Mouse (Mus musculus): Measurements from ENCODE around the gene Ltbp4. TPM values are rescaled to one million over a fixed set of nuclear protein-coding genes. Genes with fewer than 3 reads are reported as not detected.
A peak's percentile ranks its signal among the peaks of the same experiment; 100 is the strongest.

Gene Ltbp4
- 2.9 and 5.8 TPM in 2 replicates for polyA plus RNA-seq (2014; fragmentation: Nextera tagmentation; extraction: Ambion mirVana)

GRCm38 (mm10) chr7:27337175-27337853 is at the start of gene Ltbp4:
Gene Ltbp4, minus strand, starts transcription at chr7:27337692.
- Histone ChIP-seq H3K4me1 (ENCODE audit: control insufficient read depth, insufficient read depth, low read length) (peaks cover 40% of the 10 kb centered on the region), H3K27me3 (ENCODE audit: control insufficient read depth, insufficient read depth, low read length) (peaks cover 51% of the 10 kb centered on the region), H3K4me3 (ENCODE audit: low read depth, low read length) (peak within 1 kb of the TSS; percentile 40), H3K36me3 (ENCODE audit: control insufficient read depth, insufficient read depth, low read length) (peaks cover under 1% of the 10 kb centered on the region; the same call in 1 of the 2 replicates), H3K4me2 (peak within 1 kb of the TSS; percentile 76), H3K9ac (ENCODE audit: low read length) (peak within 1 kb of the TSS; percentile 53), H3K9me3 (ENCODE audit: control insufficient read depth, low read length) (no peaks in the 10 kb centered on the region), H3K27ac (ENCODE audit: low read depth, low read length) (no peak within 1 kb of the TSS)
- peak; percentile 93 for DNase-seq (ENCODE audit: low spot score, missing footprints)
- WGBS: under 1% methylated on average over 36 of the region's 36 CpGs
- peak; percentile 60 for ATAC-seq (ENCODE audit: low FRiP score)

GRCm38 (mm10) chr7:27384731-27385130 is 47.2 kb upstream of the Ltbp4 start:
- H3K9me3 ChIP-seq (ENCODE audit: control insufficient read depth, low read length): no peaks in the 10 kb centered on the region
- 34% methylated on average over 4 of the region's 4 CpGs for WGBS
- H3K9ac ChIP-seq (ENCODE audit: low read length): no peak overlapping the region
- peak; percentile 67 for ATAC-seq (ENCODE audit: low FRiP score)
- peak; percentile 95 for DNase-seq (ENCODE audit: low spot score, missing footprints)
- H3K4me1 ChIP-seq (ENCODE audit: control insufficient read depth, insufficient read depth, low read length): no peaks in the 10 kb centered on the region
- H3K36me3 ChIP-seq (ENCODE audit: control insufficient read depth, insufficient read depth, low read length): no peaks in the 10 kb centered on the region
- no peaks in the 10 kb centered on the region for H3K27me3 ChIP-seq (ENCODE audit: control insufficient read depth, insufficient read depth, low read length)
- H3K4me3 ChIP-seq (ENCODE audit: low read depth, low read length): no peak overlapping the region
- no peak overlapping the region for H3K4me2 ChIP-seq
- no peak overlapping the region for H3K27ac ChIP-seq (ENCODE audit: low read depth, low read length)

GRCm38 (mm10) chr7:27384134-27384533 is 46.6 kb upstream of the Ltbp4 start:
- H3K36me3 ChIP-seq (ENCODE audit: control insufficient read depth, insufficient read depth, low read length): no peaks in the 10 kb centered on the region
- no peaks in the 10 kb centered on the region for H3K4me1 ChIP-seq (ENCODE audit: control insufficient read depth, insufficient read depth, low read length)
- no peak for DNase-seq (ENCODE audit: low spot score, missing footprints)
- H3K27ac ChIP-seq (ENCODE audit: low read depth, low read length): no peak overlapping the region
- no peaks in the 10 kb centered on the region for H3K27me3 ChIP-seq (ENCODE audit: control insufficient read depth, insufficient read depth, low read length)
- no peak for ATAC-seq (ENCODE audit: low FRiP score)
- H3K9ac ChIP-seq (ENCODE audit: low read length): no peak overlapping the region
- H3K4me3 ChIP-seq (ENCODE audit: low read depth, low read length): no peak overlapping the region
- no peak overlapping the region for H3K4me2 ChIP-seq
- no peaks in the 10 kb centered on the region for H3K9me3 ChIP-seq (ENCODE audit: control insufficient read depth, low read length)
- 82% methylated on average over 5 of the region's 5 CpGs for WGBS

- no peaks in the 10 kb centered on the region for H3K9me3 ChIP-seq (ENCODE audit: control insufficient read depth, low read length)
- no peak overlapping the region for H3K4me3 ChIP-seq (ENCODE audit: low read depth, low read length)
- H3K27me3 ChIP-seq (ENCODE audit: control insufficient read depth, insufficient read depth, low read length): no peaks in the 10 kb centered on the region
- no peak overlapping the region for H3K4me2 ChIP-seq
- DNase-seq (ENCODE audit: low spot score, missing footprints) (no peak), ATAC-seq (ENCODE audit: low FRiP score) (no peak)
- H3K9ac ChIP-seq (ENCODE audit: low read length): no peak overlapping the region
- no peak overlapping the region for H3K27ac ChIP-seq (ENCODE audit: low read depth, low read length)
- no peaks in the 10 kb centered on the region for H3K4me1 ChIP-seq (ENCODE audit: control insufficient read depth, insufficient read depth, low read length)
- WGBS: 84% methylated on average over 1 of the region's 1 CpGs
- no peaks in the 10 kb centered on the region for H3K36me3 ChIP-seq (ENCODE audit: control insufficient read depth, insufficient read depth, low read length)
Measured at GRCm38 (mm10) chr7:27383233-27383632, 45.7 kb upstream of the Ltbp4 start.

- no peak for DNase-seq (ENCODE audit: low spot score, missing footprints)
- no peak for ATAC-seq (ENCODE audit: low FRiP score)
- 73% methylated on average over 4 of the region's 4 CpGs for WGBS
- no peak overlapping the region for H3K9ac ChIP-seq (ENCODE audit: low read length)
- H3K4me1 ChIP-seq (ENCODE audit: control insufficient read depth, insufficient read depth, low read length): no peaks in the 10 kb centered on the region
- H3K27ac ChIP-seq (ENCODE audit: low read depth, low read length): no peak overlapping the region
- H3K9me3 ChIP-seq (ENCODE audit: control insufficient read depth, low read length): no peaks in the 10 kb centered on the region
- H3K36me3 ChIP-seq (ENCODE audit: control insufficient read depth, insufficient read depth, low read length): no peaks in the 10 kb centered on the region
- peaks cover 2% of the 10 kb centered on the region; the same call in 1 of the 2 replicates for H3K27me3 ChIP-seq (ENCODE audit: control insufficient read depth, insufficient read depth, low read length)
- H3K4me3 ChIP-seq (ENCODE audit: low read depth, low read length): no peak overlapping the region
- no peak overlapping the region for H3K4me2 ChIP-seq
Measured at GRCm38 (mm10) chr7:27381560-27381959, 44.1 kb upstream of the Ltbp4 start.

GRCm38 (mm10) chr7:27381009-27381408 is 43.5 kb upstream of the Ltbp4 start:
- H3K27me3 ChIP-seq (ENCODE audit: control insufficient read depth, insufficient read depth, low read length): peaks cover 6% of the 10 kb centered on the region; the same call in 1 of the 2 replicates

GRCm38 (mm10) chr7:27379836-27380235 is 42.3 kb upstream of the Ltbp4 start:
- Histone ChIP-seq H3K9me3 (ENCODE audit: control insufficient read depth, low read length) (no peaks in the 10 kb centered on the region), H3K4me3 (ENCODE audit: low read depth, low read length) (no peak overlapping the region), H3K4me1 (ENCODE audit: control insufficient read depth, insufficient read depth, low read length) (no peaks in the 10 kb centered on the region), H3K27me3 (ENCODE audit: control insufficient read depth, insufficient read depth, low read length) (peaks cover 17% of the 10 kb centered on the region), H3K36me3 (ENCODE audit: control insufficient read depth, insufficient read depth, low read length) (no peaks in the 10 kb centered on the region), H3K27ac (ENCODE audit: low read depth, low read length) (no peak overlapping the region), H3K4me2 (no peak overlapping the region), H3K9ac (ENCODE audit: low read length) (no peak overlapping the region)
- ATAC-seq (ENCODE audit: low FRiP score): no peak
- no peak for DNase-seq (ENCODE audit: low spot score, missing footprints)
- 84% methylated on average over 6 of the region's 6 CpGs for WGBS

More at GRCm38 (mm10) chr7:27381009-27381408, 43.5 kb upstream of the Ltbp4 start:
- DNase-seq (ENCODE audit: low spot score, missing footprints) (no peak), ATAC-seq (ENCODE audit: low FRiP score) (no peak)
- Histone ChIP-seq H3K27ac (ENCODE audit: low read depth, low read length) (no peak overlapping the region), H3K36me3 (ENCODE audit: control insufficient read depth, insufficient read depth, low read length) (no peaks in the 10 kb centered on the region), H3K4me2 (no peak overlapping the region), H3K9me3 (ENCODE audit: control insufficient read depth, low read length) (no peaks in the 10 kb centered on the region), H3K9ac (ENCODE audit: low read length) (no peak overlapping the region), H3K4me1 (ENCODE audit: control insufficient read depth, insufficient read depth, low read length) (no peaks in the 10 kb centered on the region), H3K4me3 (ENCODE audit: low read depth, low read length) (no peak overlapping the region)
- 65% methylated on average over 1 of the region's 1 CpGs for WGBS

- Histone ChIP-seq H3K27me3 (ENCODE audit: control insufficient read depth, insufficient read depth, low read length) (peaks cover 25% of the 10 kb centered on the region), H3K9me3 (ENCODE audit: control insufficient read depth, low read length) (no peaks in the 10 kb centered on the region), H3K36me3 (ENCODE audit: control insufficient read depth, insufficient read depth, low read length) (no peaks in the 10 kb centered on the region), H3K9ac (ENCODE audit: low read length) (no peak overlapping the region), H3K4me3 (ENCODE audit: low read depth, low read length) (no peak overlapping the region), H3K27ac (ENCODE audit: low read depth, low read length) (no peak overlapping the region), H3K4me1 (ENCODE audit: control insufficient read depth, insufficient read depth, low read length) (no peaks in the 10 kb centered on the region), H3K4me2 (no peak overlapping the region)
- 26% methylated on average over 4 of the region's 4 CpGs for WGBS
- ATAC-seq (ENCODE audit: low FRiP score): no peak
- no peak for DNase-seq (ENCODE audit: low spot score, missing footprints)
Measured at GRCm38 (mm10) chr7:27378431-27378830, 40.9 kb upstream of the Ltbp4 start.

- DNase-seq (ENCODE audit: low spot score, missing footprints): no peak
- 2% methylated on average over 20 of the region's 22 CpGs for WGBS
Measured at GRCm38 (mm10) chr7:27375274-27375673, 37.8 kb upstream of the Ltbp4 start.

More at GRCm38 (mm10) chr7:27375274-27375673, 37.8 kb upstream of the Ltbp4 start:
- H3K27me3 ChIP-seq (ENCODE audit: control insufficient read depth, insufficient read depth, low read length): peaks cover 55% of the 10 kb centered on the region
- no peaks in the 10 kb centered on the region for H3K4me1 ChIP-seq (ENCODE audit: control insufficient read depth, insufficient read depth, low read length)
- ATAC-seq (ENCODE audit: low FRiP score): no peak
- no peaks in the 10 kb centered on the region for H3K36me3 ChIP-seq (ENCODE audit: control insufficient read depth, insufficient read depth, low read length)
- no peak overlapping the region for H3K27ac ChIP-seq (ENCODE audit: low read depth, low read length)
- H3K9me3 ChIP-seq (ENCODE audit: control insufficient read depth, low read length): no peaks in the 10 kb centered on the region
- H3K4me2 ChIP-seq: no peak overlapping the region
- no peak overlapping the region for H3K4me3 ChIP-seq (ENCODE audit: low read depth, low read length)
- H3K9ac ChIP-seq (ENCODE audit: low read length): no peak overlapping the region

Measured in midbrain, embryonic 11.5 days (tissue).